ENCODE assay signal across 18 mouse cellular contexts in genomic region chr16:29775879-29776278, GRCm38 (mm10).
DNase-seq lines count a peak whose midpoint lies in the region; ATAC-seq and TF ChIP-seq lines count a peak whose summit lies in the region.
"Had no signal": no experiment of that assay in that cellular context is flagged by ENCODE, and none has a peak within 500 bp of the region (broad histone marks: within the 10 kb centered on the region; RNA-seq: fewer than 3 reads in every experiment).

No protein-coding gene starts in this region.

- no peak overlapping the region for H3K4me3 ChIP-seq in heart, embryonic 13.5 days
- peak overlapping the region; percentile 37 for H3K4me3 ChIP-seq in E14TG2a.4 (replicated peaks; ENCODE audit: low read length)
- H3K4me3 ChIP-seq in intestine, embryonic 15.5 days (replicated peaks), result no peak overlapping the region
- H3K4me3 ChIP-seq: erythroblast, embryonic 14.5 days; neural tube, embryonic 12.5 days had no signal

- intact Hi-C loops in left cerebral cortex, postnatal 10 days (cut with DNase I), result no loop called here
- intact Hi-C loops in left cerebral cortex, postnatal 25 days (cut with DNase I), result no loop called here

- peak overlapping the region; percentile 20; the same call in 1 of the 2 replicates for H3K27ac ChIP-seq in heart, embryonic 13.5 days (replicated peaks)
- H3K27ac ChIP-seq in intestine, embryonic 15.5 days, result 0 out of 2 replicates have a peak overlapping the region, but pooled peaks have one; percentile 4
- H3K27ac ChIP-seq: neural tube, embryonic 12.5 days had no signal

- peaks cover 34% of the 10 kb centered on the region for H3K27me3 ChIP-seq in heart, embryonic 13.5 days (replicated peaks)
- no peaks in the 10 kb centered on the region for H3K27me3 ChIP-seq in E14TG2a.4 (ENCODE audit: insufficient read depth, low read length)
- no peaks in the 10 kb centered on the region for H3K27me3 ChIP-seq in intestine, embryonic 15.5 days (replicated peaks)

- no peak overlapping the region for H3K9ac ChIP-seq in heart, embryonic 13.5 days
- H3K9ac ChIP-seq in intestine, embryonic 15.5 days, result no peak overlapping the region
- H3K9ac ChIP-seq: lung, embryonic 14.5 days; neural tube, embryonic 12.5 days had no signal

- WGBS in heart, embryonic 13.5 days, result 71% methylated on average over 5 of the region's 5 CpGs
- WGBS in intestine, embryonic 15.5 days, result 74% methylated on average over 5 of the region's 5 CpGs

- H3K4me1 ChIP-seq in heart, embryonic 13.5 days, result peaks cover 48% of the 10 kb centered on the region
- H3K4me1 ChIP-seq in E14TG2a.4 (replicated peaks; ENCODE audit: low read depth, low read length), result peaks cover 66% of the 10 kb centered on the region
- peaks cover 30% of the 10 kb centered on the region for H3K4me1 ChIP-seq in intestine, embryonic 15.5 days (replicated peaks)

- H3K4me2 ChIP-seq in heart, embryonic 13.5 days, result no peak overlapping the region
- no peak overlapping the region for H3K4me2 ChIP-seq in intestine, embryonic 15.5 days (replicated peaks)
- H3K4me2 ChIP-seq: lung, embryonic 14.5 days; neural tube, embryonic 12.5 days had no signal

- DNase-seq in heart, postnatal 4 days, result no peak
- no peak for DNase-seq in left cerebral cortex, postnatal 10 days (ENCODE audit: extremely low spot score in 1 of 2, low spot score in 2 of 2)
- no peak for DNase-seq in left cerebral cortex, postnatal 25 days (ENCODE audit: low spot score in 2 of 2)
- DNase-seq: adrenal gland, postnatal 25 days; cerebellum, postnatal 14 days; kidney, postnatal 10 days; layer of hippocampus, postnatal 36 days; liver; lung, embryonic 14.5 days; midbrain, embryonic 14.5 days; thymus, postnatal 36 days had no signal

- no peak for ATAC-seq in heart, embryonic 13.5 days (ENCODE audit: extremely low read depth, insufficient number of reproducible peaks, low FRiP score, low TSS enrichment)
- no peak for ATAC-seq in intestine, embryonic 15.5 days
- ATAC-seq in monocyte, adult 5-6 weeks (replicated peaks; ENCODE audit: insufficient number of reproducible peaks, low FRiP score, low TSS enrichment, poor library complexity, severe bottlenecking), result 0 out of 2 replicates have a peak, but pooled peaks have one; percentile 23
- no peak for ATAC-seq in CD4-positive, CD25-positive, alpha-beta regulatory T cell, adult 4 months

- H3K36me3 ChIP-seq in heart, embryonic 13.5 days, result no peaks in the 10 kb centered on the region
- no peaks in the 10 kb centered on the region for H3K36me3 ChIP-seq in E14TG2a.4 (ENCODE audit: insufficient read depth, low read length)
- no peaks in the 10 kb centered on the region for H3K36me3 ChIP-seq in intestine, embryonic 15.5 days
- H3K36me3 ChIP-seq: neural tube, embryonic 12.5 days had no signal

- TF ChIP-seq CTCF in E14TG2a.4 (conservative IDR thresholded peaks at IDR 0.05; ENCODE audit: low read length), result no peak

- H3K9me3 ChIP-seq in heart, embryonic 13.5 days, result no peaks in the 10 kb centered on the region
- H3K9me3 ChIP-seq in E14TG2a.4 (ENCODE audit: low read length), result no peaks in the 10 kb centered on the region
- no peaks in the 10 kb centered on the region for H3K9me3 ChIP-seq in intestine, embryonic 15.5 days
- H3K9me3 ChIP-seq: neural tube, embryonic 12.5 days had no signal
